Mouse (Mus musculus): ENCODE results near the gene Nynrin. TPM values are rescaled to one million over a fixed set of nuclear protein-coding genes. Genes with fewer than 3 reads are reported as not detected.
A peak's percentile ranks its signal among the peaks of the same experiment; 100 is the strongest.

The Nynrin gene
- polyA plus RNA-seq, 1 experiment from 2014 or later, result 13.6 TPM

DNA sequence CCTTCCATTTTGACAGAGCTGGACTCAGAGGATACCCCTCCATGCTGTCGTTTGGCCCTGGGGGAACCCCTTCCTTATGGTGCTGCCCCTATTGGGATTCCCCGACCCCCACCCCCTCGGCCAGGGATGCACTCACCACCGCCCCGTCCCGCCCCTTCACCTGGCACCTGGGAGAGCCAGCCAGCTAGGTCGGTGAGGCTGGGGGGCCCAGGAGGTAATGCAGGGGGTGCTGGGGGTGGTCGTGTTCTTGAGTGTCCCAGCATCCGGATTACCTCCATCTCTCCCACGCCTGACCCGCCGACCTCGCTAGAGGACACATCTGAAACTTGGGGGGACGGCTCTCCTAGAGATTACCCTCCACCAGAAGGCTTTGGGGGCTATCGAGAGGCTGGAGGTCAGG is 27.7 kb upstream of the Nynrin start:
- Histone ChIP-seq H3K36me3 (replicated peaks) (no peaks in the 10 kb centered on the region), H3K4me1 (peaks cover 43% of the 10 kb centered on the region), H3K4me2 (peak overlapping the region; percentile 95), H3K9ac (0 out of 2 replicates have a peak overlapping the region, but pooled peaks have one; percentile 5), H3K27me3 (replicated peaks) (peaks cover 4% of the 10 kb centered on the region), H3K4me3 (peak overlapping the region; percentile 39), H3K9me3 (no peaks in the 10 kb centered on the region), H3K27ac (no peak overlapping the region)
- ATAC-seq (replicated peaks), result no peak
- WGBS, result 2% methylated on average over 15 of the region's 15 CpGs

DNA sequence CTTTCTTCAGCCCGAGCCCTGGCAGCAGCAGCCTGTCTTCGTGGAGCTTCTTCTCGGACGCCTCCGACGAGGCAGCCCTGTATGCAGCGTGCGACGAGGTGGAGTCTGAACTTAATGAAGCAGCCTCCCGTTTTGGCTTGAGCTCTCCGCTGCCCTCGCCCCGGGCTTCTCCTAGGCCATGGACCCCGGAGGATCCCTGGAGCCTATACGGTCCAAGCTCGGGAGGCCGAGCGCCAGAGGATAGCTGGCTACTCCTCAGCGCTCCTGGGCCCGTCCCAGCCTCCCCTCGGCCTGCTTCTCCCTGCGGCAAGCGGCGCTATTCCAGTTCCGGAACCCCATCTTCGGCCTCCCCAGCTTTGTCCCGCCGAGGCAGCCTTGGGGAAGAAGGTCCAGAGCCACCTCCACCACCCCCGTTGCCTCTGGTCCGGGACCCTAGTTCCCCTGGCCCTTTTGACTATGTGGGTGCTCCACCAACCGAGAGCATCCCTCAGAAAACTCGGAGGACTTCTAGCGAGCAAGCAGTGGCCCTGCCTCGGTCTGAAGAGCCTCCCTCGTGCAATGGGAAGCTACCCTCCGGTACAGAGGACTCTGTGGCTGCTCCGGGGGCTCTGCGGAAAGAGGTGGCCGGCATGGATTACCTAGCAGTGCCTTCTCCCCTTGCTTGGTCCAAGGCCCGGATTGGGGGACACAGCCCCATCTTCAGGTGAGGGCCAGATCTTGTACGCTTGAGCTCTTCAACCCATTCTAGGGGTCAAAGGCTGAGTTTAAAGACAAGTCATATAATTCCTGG is 27.1 kb upstream of the Nynrin start:
- Histone ChIP-seq H3K36me3 (replicated peaks) (no peaks in the 10 kb centered on the region), H3K4me2 (peak overlapping the region; percentile 95), H3K27ac (no peak overlapping the region), H3K4me3 (peak overlapping the region; percentile 39), H3K4me1 (peaks cover 43% of the 10 kb centered on the region), H3K27me3 (replicated peaks) (peaks cover 4% of the 10 kb centered on the region), H3K9ac (no peak overlapping the region), H3K9me3 (no peaks in the 10 kb centered on the region)
- ATAC-seq (replicated peaks), result no peak
- 11% methylated on average over 41 of the region's 41 CpGs for WGBS

DNA sequence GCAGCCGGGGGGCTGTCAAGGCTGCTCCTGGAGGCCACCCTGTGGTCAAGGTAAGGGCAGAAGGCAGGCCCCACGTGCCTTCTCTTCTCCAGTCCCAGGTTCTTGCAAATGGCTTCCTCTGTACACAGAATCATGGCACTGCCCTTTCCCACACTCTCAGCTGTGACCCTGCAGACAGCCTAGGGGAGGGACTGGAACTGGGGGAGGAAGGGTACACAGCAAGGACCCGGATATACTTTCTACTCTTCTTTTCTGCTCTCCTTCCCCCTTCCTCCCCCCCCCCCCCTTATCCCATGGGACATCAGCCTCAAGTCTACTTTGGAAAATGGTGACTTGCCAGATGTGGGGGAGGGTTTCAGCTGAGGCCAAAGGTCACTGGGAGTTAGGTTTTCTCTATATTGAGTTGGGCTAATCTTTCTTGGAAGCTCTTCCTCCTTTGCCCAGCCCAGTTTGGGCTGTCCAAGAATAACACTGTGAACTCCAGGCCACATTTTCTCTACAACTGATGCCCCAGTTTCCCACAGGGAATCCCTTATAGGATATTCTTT is 25.0 kb upstream of the Nynrin start:
- Histone ChIP-seq H3K27ac (no peak overlapping the region), H3K9ac (no peak overlapping the region), H3K9me3 (no peaks in the 10 kb centered on the region), H3K4me1 (peaks cover 31% of the 10 kb centered on the region), H3K4me3 (no peak overlapping the region), H3K36me3 (replicated peaks) (no peaks in the 10 kb centered on the region), H3K27me3 (replicated peaks) (peaks cover 4% of the 10 kb centered on the region), H3K4me2 (no peak overlapping the region)
- WGBS, result 53% methylated on average over 3 of the region's 3 CpGs
- ATAC-seq (replicated peaks), result no peak

DNA sequence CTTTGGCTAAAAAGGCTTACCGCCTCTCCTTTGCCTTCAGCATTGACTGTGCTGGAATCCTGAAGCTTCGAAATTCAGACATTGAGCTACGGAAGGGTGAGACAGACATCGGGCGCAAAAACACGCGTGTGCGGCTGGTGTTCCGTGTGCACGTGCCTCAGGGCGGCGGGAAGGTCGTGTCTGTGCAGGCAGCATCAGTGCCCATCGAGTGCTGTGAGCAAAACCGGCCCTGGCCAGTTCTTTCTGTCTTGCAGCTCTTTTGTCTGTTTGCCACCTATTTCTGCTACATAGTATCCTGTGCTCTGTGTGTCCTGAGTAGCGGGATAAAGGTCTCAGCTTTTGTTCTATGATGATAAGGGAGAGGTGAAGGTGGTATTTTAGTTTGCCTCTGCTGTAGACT is 24.0 kb upstream of the Nynrin start:
- no peak for ATAC-seq (replicated peaks)
- peaks cover 4% of the 10 kb centered on the region for H3K27me3 ChIP-seq (replicated peaks)
- H3K36me3 ChIP-seq (replicated peaks), result no peaks in the 10 kb centered on the region
- H3K27ac ChIP-seq, result no peak overlapping the region
- no peak overlapping the region for H3K9ac ChIP-seq
- peaks cover 21% of the 10 kb centered on the region for H3K4me1 ChIP-seq
- H3K4me2 ChIP-seq, result no peak overlapping the region
- no peak overlapping the region for H3K4me3 ChIP-seq
- H3K9me3 ChIP-seq, result no peaks in the 10 kb centered on the region
- 93% methylated on average over 16 of the region's 16 CpGs for WGBS

DNA sequence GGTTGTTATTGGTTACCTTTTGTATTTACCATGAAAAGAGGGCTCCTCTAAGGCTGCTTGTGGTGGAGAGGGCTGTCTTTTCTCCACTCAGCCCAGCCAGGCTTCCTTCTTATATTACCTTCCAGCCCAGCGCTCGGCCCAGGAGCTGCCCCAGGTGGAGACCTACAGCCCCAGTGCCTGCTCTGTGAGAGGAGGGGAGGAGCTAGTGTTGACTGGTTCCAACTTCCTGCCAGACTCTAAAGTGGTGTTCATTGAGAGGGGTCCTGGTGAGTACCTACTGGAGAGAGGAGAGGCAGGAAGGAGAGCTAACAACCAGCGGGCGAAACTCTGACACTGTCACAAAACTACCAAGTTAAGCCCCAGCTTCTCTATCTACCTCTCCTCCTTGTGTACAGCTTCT is 23.5 kb upstream of the Nynrin start:
- H3K27ac ChIP-seq, result no peak overlapping the region
- ATAC-seq (replicated peaks), result no peak

DNA sequence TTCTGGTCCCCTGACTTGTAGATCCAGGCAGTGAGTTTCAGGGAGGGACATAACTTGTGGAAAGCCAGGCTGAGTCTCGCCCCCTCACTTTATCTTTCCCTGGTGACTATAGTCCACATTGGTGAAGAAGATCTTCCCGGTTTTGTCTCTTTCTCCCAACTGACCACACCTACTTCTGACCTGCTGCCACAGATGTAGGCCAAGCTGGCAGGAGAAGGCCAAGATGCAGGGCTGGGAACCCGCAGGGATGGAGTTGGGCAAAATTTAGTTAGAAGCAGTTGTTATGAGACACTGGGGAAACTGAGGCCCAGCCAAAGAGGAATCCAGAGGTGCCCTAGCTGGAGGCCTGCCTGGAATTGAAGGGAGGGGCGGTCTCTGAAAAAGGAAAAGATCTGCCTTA is 20.7 kb upstream of the Nynrin start:
- no peak overlapping the region for H3K4me2 ChIP-seq
- no peaks in the 10 kb centered on the region for H3K9me3 ChIP-seq
- no peak for ATAC-seq (replicated peaks)
- no peaks in the 10 kb centered on the region for H3K36me3 ChIP-seq (replicated peaks)
- no peaks in the 10 kb centered on the region for H3K4me1 ChIP-seq
- no peak overlapping the region for H3K4me3 ChIP-seq
- 92% methylated on average over 4 of the region's 4 CpGs for WGBS
- H3K27ac ChIP-seq, result no peak overlapping the region
- H3K27me3 ChIP-seq (replicated peaks), result no peaks in the 10 kb centered on the region
- H3K9ac ChIP-seq, result no peak overlapping the region

More for the DNA sequence above, 23.5 kb upstream of the Nynrin start:
- no peaks in the 10 kb centered on the region for H3K36me3 ChIP-seq (replicated peaks)
- H3K4me3 ChIP-seq, result no peak overlapping the region
- H3K9me3 ChIP-seq, result no peaks in the 10 kb centered on the region
- H3K4me2 ChIP-seq, result no peak overlapping the region
- H3K4me1 ChIP-seq, result peaks cover 16% of the 10 kb centered on the region
- 86% methylated on average over 4 of the region's 4 CpGs for WGBS
- peaks cover 4% of the 10 kb centered on the region for H3K27me3 ChIP-seq (replicated peaks)
- H3K9ac ChIP-seq, result no peak overlapping the region

DNA sequence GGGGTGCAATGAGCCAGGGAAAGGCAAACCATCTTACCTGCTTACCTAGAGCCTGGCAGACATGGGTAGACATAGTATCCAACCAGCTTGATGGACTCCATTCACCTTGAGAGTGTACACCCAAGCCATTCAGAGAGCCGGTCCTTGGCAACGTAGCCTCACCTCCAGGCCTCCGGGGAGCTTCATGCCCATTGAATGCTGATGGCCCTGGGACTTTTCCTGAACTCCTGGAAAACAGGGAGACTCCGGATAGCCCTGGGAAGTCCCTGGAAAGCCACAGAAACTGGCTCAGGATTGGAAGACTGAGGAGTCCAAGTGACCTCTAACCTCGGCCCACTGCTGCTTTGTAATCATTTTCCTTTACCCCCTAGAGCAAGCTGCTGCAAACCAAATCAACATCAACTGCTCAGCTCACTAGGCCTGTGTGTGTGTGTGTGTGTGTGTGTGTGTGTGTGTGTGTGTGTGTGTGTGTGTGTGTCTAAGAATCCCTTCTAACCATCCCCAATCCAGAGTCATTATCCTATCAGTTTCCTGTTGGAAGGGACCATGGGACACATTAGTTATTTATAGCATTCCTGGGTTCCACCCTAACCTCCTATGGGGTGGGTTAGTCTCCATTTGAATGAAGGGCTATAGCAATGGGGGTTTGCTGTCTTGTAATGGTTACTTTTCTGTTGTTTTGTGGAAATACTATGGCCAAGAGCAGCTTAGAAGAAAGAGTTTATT is 18.8 kb upstream of the Nynrin start:
- H3K27ac ChIP-seq, result no peak overlapping the region
- H3K9me3 ChIP-seq, result no peaks in the 10 kb centered on the region
- no peak overlapping the region for H3K4me2 ChIP-seq
- no peaks in the 10 kb centered on the region for H3K36me3 ChIP-seq (replicated peaks)
- no peaks in the 10 kb centered on the region for H3K27me3 ChIP-seq (replicated peaks)
- no peaks in the 10 kb centered on the region for H3K4me1 ChIP-seq
- no peak overlapping the region for H3K4me3 ChIP-seq
- WGBS, result 69% methylated on average over 5 of the region's 5 CpGs
- ATAC-seq (replicated peaks), result no peak
- H3K9ac ChIP-seq, result no peak overlapping the region

DNA sequence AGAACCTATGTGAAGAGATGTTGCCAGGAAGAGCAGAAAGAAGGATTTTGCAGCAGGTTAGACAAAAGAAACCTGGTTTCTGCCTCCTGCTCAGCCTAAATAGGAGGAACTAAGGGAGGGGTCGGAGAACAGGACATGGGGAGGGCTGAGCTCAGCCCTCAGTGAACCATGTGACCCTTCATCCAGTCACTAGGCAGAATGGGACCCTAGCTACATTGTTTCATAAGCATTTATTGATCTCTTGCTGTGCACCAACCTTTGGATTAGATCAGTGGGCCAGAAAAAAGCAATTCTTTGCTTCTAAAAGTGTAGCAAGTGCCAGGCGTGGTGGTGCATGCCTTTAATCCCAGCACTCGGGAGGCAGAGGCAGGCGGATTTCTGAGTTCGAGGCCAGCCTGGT is 15.5 kb upstream of the Nynrin start:
- H3K9ac ChIP-seq, result no peak overlapping the region
- no peak for ATAC-seq (replicated peaks)
- 85% methylated on average over 5 of the region's 5 CpGs for WGBS
- no peak overlapping the region for H3K4me3 ChIP-seq
- H3K27ac ChIP-seq, result no peak overlapping the region
- H3K9me3 ChIP-seq, result no peaks in the 10 kb centered on the region
- no peaks in the 10 kb centered on the region for H3K27me3 ChIP-seq (replicated peaks)
- no peaks in the 10 kb centered on the region for H3K4me1 ChIP-seq
- H3K4me2 ChIP-seq, result no peak overlapping the region
- no peaks in the 10 kb centered on the region for H3K36me3 ChIP-seq (replicated peaks)

DNA sequence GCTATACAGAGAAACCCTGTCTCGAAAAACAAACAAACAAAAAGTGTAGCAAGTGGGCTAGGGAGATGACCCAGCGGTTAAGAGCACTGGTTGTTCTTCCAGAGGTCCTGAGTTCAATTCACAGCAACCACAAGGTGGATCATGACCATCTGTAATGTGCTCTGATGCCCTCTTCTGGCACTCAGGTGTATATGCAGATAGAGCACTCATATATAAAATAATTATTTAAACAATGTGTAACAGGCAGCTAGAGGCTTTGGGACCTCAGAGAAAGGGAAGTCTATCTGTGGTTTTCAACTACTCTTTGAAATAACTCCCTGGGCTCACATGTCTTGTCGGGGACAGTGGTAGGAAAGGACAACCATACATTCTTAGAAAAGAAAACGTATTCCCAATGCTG is 15.1 kb upstream of the Nynrin start:
- no peak overlapping the region for H3K27ac ChIP-seq
- ATAC-seq (replicated peaks), result no peak
- no peaks in the 10 kb centered on the region for H3K27me3 ChIP-seq (replicated peaks)
- H3K9ac ChIP-seq, result no peak overlapping the region
- H3K9me3 ChIP-seq, result no peaks in the 10 kb centered on the region
- 84% methylated on average over 4 of the region's 4 CpGs for WGBS
- no peak overlapping the region for H3K4me2 ChIP-seq
- H3K36me3 ChIP-seq (replicated peaks), result no peaks in the 10 kb centered on the region
- H3K4me3 ChIP-seq, result no peak overlapping the region
- H3K4me1 ChIP-seq, result no peaks in the 10 kb centered on the region

DNA sequence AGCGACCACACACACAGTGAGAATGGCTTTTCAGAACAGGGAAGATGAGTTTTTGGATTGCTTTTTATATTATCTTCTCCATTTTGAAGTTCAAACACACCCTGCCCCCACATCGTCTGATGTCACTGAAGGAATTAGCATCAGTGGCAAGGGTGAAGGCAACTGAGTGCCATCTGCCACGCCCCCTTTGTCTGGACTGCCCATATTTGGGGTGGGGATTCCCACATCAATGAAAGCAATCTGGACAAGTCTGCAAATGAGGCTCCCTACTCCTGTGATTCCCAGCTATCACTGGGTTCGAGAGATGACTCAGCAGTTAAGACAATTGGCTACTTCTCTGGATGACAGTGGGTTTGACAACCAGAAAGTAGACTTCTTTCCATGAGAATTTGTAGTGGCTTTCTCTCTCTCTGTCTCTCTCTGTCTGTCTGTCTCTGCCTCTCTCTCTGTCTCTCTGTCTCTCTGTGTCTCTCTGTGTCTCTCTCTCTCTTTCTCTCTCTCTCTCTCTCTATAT is 12.9 kb upstream of the Nynrin start:
- Histone ChIP-seq H3K9me3 (no peaks in the 10 kb centered on the region), H3K27ac (no peak overlapping the region), H3K27me3 (replicated peaks) (no peaks in the 10 kb centered on the region), H3K4me1 (no peaks in the 10 kb centered on the region), H3K4me2 (no peak overlapping the region), H3K36me3 (replicated peaks) (no peaks in the 10 kb centered on the region), H3K9ac (no peak overlapping the region), H3K4me3 (no peak overlapping the region)
- WGBS, result 59% methylated on average over 4 of the region's 4 CpGs
- ATAC-seq (replicated peaks), result no peak

DNA sequence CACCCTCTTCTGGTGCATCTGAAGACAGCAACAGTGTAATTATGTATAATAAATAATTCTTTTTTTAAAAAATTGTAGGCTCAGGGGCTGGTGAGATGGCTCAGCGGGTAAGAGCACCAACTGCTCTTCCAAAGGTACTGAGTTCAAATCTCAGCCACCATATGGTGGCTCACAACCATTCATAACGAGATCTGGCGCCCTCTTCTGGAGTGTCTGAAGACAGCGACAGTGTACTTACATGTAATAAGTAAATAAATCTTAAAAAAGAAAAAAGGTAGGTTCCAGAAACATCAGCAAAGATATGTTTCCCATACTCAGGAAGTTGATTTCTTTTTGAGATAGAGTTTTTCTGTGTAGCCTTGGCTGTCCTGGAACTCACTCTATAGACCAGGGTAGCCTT is 11.0 kb upstream of the Nynrin start:
- no peak overlapping the region for H3K9ac ChIP-seq
- no peaks in the 10 kb centered on the region for H3K36me3 ChIP-seq (replicated peaks)
- H3K9me3 ChIP-seq, result no peaks in the 10 kb centered on the region
- no peak for ATAC-seq (replicated peaks)
- H3K27ac ChIP-seq, result no peak overlapping the region
- H3K27me3 ChIP-seq (replicated peaks), result no peaks in the 10 kb centered on the region
- no peaks in the 10 kb centered on the region for H3K4me1 ChIP-seq
- no peak overlapping the region for H3K4me3 ChIP-seq
- H3K4me2 ChIP-seq, result no peak overlapping the region
- 89% methylated on average over 4 of the region's 4 CpGs for WGBS

DNA sequence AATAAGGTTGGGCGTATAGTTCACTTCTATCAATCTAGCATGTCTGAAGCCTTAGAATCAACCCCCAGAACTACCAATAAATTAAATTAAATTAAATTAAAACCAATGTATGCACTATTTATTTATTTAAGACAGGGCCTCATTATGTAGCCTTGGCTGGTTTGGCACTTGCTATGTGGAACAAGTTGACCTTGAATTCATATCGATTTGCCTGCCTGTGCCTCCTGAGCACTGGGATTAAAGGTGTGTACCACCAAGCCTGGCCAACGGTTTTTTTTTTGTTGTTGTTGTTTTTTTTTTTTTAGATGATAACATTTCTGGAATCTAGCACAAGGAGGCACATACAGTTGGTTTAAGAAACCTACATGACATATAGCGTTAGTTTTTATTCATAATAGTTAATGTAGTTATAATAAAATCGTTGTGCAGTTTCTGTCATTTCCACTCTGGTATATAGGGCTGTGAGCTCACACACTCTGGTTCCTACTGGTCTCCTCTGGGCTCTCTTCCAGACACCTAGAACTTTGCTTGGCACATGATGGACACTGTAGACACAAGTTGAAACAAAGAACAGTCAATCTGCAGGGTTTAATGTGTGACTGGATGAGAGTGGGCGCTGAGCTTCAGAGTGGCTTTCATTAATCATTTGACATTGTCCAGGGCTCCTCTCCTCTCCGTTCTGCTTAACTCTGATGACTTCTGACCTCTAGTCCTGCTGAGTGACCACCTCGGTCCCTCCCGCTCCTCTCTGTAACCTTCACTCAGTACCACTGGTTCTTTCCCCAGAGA is 8.1 kb upstream of the Nynrin start:
- Histone ChIP-seq H3K27ac (no peak overlapping the region), H3K4me3 (no peak overlapping the region)
- 77% methylated on average over 9 of the region's 9 CpGs for WGBS

More for the DNA sequence above, 8.1 kb upstream of the Nynrin start:
- no peaks in the 10 kb centered on the region for H3K4me1 ChIP-seq
- no peaks in the 10 kb centered on the region for H3K36me3 ChIP-seq (replicated peaks)
- H3K4me2 ChIP-seq, result no peak overlapping the region
- H3K9me3 ChIP-seq, result no peaks in the 10 kb centered on the region
- H3K9ac ChIP-seq, result no peak overlapping the region
- ATAC-seq (replicated peaks), result no peak
- no peaks in the 10 kb centered on the region for H3K27me3 ChIP-seq (replicated peaks)
